Mouse (Mus musculus): ENCODE results near the gene Bpifb4. TPM values are rescaled to one million over a fixed set of nuclear protein-coding genes. Genes with fewer than 3 reads are reported as not detected.
A peak's percentile ranks its signal among the peaks of the same experiment; 100 is the strongest.

The Bpifb4 gene
- total and polyA plus RNA-seq, 3 experiments: not detected

DNA sequence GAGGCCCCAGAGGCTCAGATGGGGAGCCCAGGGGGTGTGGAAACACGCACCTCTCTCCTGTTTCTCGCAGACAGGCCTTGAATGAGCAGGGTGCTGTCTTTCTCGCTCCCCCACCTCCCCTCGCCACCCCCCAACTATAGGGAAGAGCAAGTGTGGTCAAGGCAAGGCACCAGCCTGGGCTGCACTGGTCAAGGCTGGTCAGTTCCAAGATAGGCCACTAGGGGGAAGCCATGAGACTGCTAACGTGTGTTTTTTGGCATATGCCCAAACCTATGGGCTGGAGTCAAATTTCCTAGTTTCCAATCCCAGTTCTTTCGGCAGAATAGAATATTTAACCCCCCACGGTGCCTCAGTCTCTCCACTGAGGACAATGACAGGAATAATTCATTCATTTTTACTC is 57.8 kb downstream of the Bpifb4 start:
- Histone ChIP-seq H3K4me1 (ENCODE audit: control insufficient read depth in 1 of 2, insufficient read depth in 2 of 2, low read length in 2 of 2) (no peaks in the 10 kb centered on the region), H3K4me3 (ENCODE audit: control insufficient read depth in 1 of 2, insufficient read depth in 1 of 2, low read depth in 2 of 2, low read length in 2 of 2) (no peak overlapping the region), H3K9me3 (replicated peaks; ENCODE audit: insufficient read depth, low read length) (no peaks in the 10 kb centered on the region), H3K9ac (ENCODE audit: control insufficient read depth, low read depth, low read length, poor library complexity, severe bottlenecking) (no peak overlapping the region), H3K27me3 (ENCODE audit: control insufficient read depth in 1 of 2, insufficient read depth in 2 of 2, low read length in 2 of 2) (no peaks in the 10 kb centered on the region), H3K27ac (ENCODE audit: control insufficient read depth, low read depth, low read length) (no peak overlapping the region), H3K36me3 (ENCODE audit: control insufficient read depth in 1 of 2, insufficient read depth in 2 of 2, low read length in 2 of 2) (no peaks in the 10 kb centered on the region), H3K79me2 (ENCODE audit: control insufficient read depth, insufficient read depth, low read length, poor library complexity) (no peaks in the 10 kb centered on the region)
- TF ChIP-seq GATA1 (IDR thresholded peaks at IDR 0.05; ENCODE audit: low read depth, low read length) (no peak), CHD2 (IDR thresholded peaks at IDR 0.05; ENCODE audit: low read length) (no peak), MAZ (IDR thresholded peaks at IDR 0.05; ENCODE audit: low read depth, low read length) (no peak), MAX (IDR thresholded peaks at IDR 0.05; ENCODE audit: low read length) (no peak), SMC3 (IDR thresholded peaks at IDR 0.05; ENCODE audit: low read depth, low read length) (peak; percentile 21; the same call in 1 of the 2 replicates), USF1 (IDR thresholded peaks at IDR 0.05; ENCODE audit: low read depth, low read length) (no peak), CTCF (IDR thresholded peaks at IDR 0.05 in 2 of 3, conservative IDR thresholded peaks at IDR 0.05 in 1 of 3; ENCODE audit: control insufficient read depth in 1 of 3, insufficient read depth in 1 of 3, low read depth in 2 of 3, low read length in 3 of 3, poor library complexity in 1 of 3, severe bottlenecking in 1 of 3) (peak; percentile 58 to 77 (median 66)), TBP (IDR thresholded peaks at IDR 0.05; ENCODE audit: low read depth, low read length) (no peak), ETS1 (IDR thresholded peaks at IDR 0.05; ENCODE audit: low read depth, low read length) (no peak), ZNF384 (IDR thresholded peaks at IDR 0.05; ENCODE audit: low read depth, low read length) (0 out of 2 replicates have a peak, but pooled peaks have one; percentile 9), TCF12 (IDR thresholded peaks at IDR 0.05; ENCODE audit: low read depth, low read length) (no peak), MYB (IDR thresholded peaks at IDR 0.05; ENCODE audit: low read depth, low read length) (no peak), NRF1 (IDR thresholded peaks at IDR 0.05; ENCODE audit: insufficient read depth, low read depth, low read length, poor library complexity, severe bottlenecking) (no peak), EP300 (IDR thresholded peaks at IDR 0.05; ENCODE audit: low read depth in 1 of 2, low read length in 2 of 2) (no peak), JUND (IDR thresholded peaks at IDR 0.05; ENCODE audit: low read depth, low read length) (no peak), RCOR1 (IDR thresholded peaks at IDR 0.05; ENCODE audit: low read depth, low read length) (no peak), ZKSCAN1 (IDR thresholded peaks at IDR 0.05; ENCODE audit: low read depth, low read length) (no peak), RAD21 (IDR thresholded peaks at IDR 0.05; ENCODE audit: low read depth, low read length) (peak; percentile 28), TAL1 (IDR thresholded peaks at IDR 0.05; ENCODE audit: low read length) (no peak), POLR2AphosphoS2 (IDR thresholded peaks at IDR 0.05; ENCODE audit: low read length) (no peak), E2F4 (IDR thresholded peaks at IDR 0.05; ENCODE audit: borderline replicate concordance, low read depth, low read length) (no peak), MAFK (IDR thresholded peaks at IDR 0.05; ENCODE audit: borderline replicate concordance, low read depth, low read length) (no peak), UBTF (IDR thresholded peaks at IDR 0.05; ENCODE audit: borderline replicate concordance, insufficient read depth, low read depth, low read length) (no peak)
- DNase-seq (ENCODE audit: low read depth, low spot score): peak; percentile 23
